Mouse (Mus musculus) cerebellum, adult 2 months (tissue): ENCODE data around the gene Slc6a14. TPM values are rescaled to one million over a fixed set of nuclear protein-coding genes. Genes with fewer than 3 reads are reported as not detected.

Experiments
- DNase-seq, 2 experiments: peaks; one replicate each; pipeline ENCODE4 v3.0.0; 2021
- H3K27ac ChIP-seq: fragments of 200-500 bp; 2 replicates; pipeline ENCODE4 v1.5.1; 2012; ENCODE audit warnings: low read length, control low read depth, inconsistent platforms; ENCODE audit not compliant: insufficient read depth
- H3K27me3 ChIP-seq: fragments of 200-500 bp; 2 replicates; pipeline ENCODE4 v1.6.1; 2012; ENCODE audit warnings: inconsistent platforms, mild to moderate bottlenecking, low read length, moderate library complexity; ENCODE audit not compliant: control insufficient read depth, insufficient read depth
- H3K4me1 ChIP-seq: fragments of 200-500 bp; 2 replicates; pipeline ENCODE4 v1.6.1; 2011; ENCODE audit warnings: low read length; ENCODE audit not compliant: control insufficient read depth, insufficient read depth
- H3K4me3 ChIP-seq: fragments of 200-500 bp; replicated peaks from 2 replicates; pipeline ENCODE3; 2011; ENCODE audit warnings: mild to moderate bottlenecking, low read depth, low read length, control low read depth; ENCODE audit not compliant: insufficient read depth
- CTCF ChIP-seq: fragments of 200-500 bp; IDR thresholded peaks from 2 replicates; pipeline ENCODE4 v1.5.1; 2011; ENCODE audit warnings: low read depth, mild to moderate bottlenecking, control low read depth, low read length, moderate library complexity, borderline replicate concordance; ENCODE audit not compliant: insufficient read depth
- POLR2A ChIP-seq: fragments of 200-500 bp; IDR thresholded peaks from 2 replicates; pipeline ENCODE4 v1.6.1; 2011; ENCODE audit warnings: low read length, control low read depth, borderline replicate concordance; ENCODE audit not compliant: insufficient read depth
- polyA plus RNA-seq: library from polyadenylated mRNA; depleted of rRNA; stranded (reverse); fragments of >200 nt; gene quantifications from 2 replicates; pipeline ENCODE4 v1.2.3, GENCODE M21; 2012; rRNA removed

The Slc6a14 gene
- polyA plus RNA-seq, 1 experiment: not detected

DNA sequence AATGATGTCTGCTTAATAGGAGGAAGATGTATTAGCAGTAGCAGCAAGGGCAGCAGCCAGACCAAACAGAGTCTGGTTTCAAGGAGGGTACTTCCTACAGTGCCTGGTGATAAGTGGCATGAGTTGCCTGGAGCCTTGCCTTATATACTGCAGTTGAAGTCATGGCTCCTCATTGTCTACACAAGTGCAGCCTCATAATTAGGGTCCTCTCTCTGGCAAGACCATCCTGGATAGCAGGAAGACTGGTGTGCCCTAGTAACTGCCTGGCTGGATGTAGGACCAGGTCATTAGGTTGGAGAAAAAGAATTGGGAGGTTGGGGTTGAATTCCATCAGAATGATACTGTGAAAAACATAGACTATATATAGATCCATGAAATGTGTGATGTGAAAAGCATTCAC, 30.3 kb downstream of the Slc6a14 start, which contains the start of gene Gm28269:
TSS of gene Gm28269 (minus strand) at position 101 of the 400 bp plus-strand sequence.
- H3K27ac ChIP-seq: no peak within 1 kb of the TSS
- H3K4me3 ChIP-seq: no peak within 1 kb of the TSS
- DNase-seq: no peak
- H3K4me1 ChIP-seq: no peaks in the 10 kb centered on the region
- no peaks in the 10 kb centered on the region for H3K27me3 ChIP-seq
- TF ChIP-seq CTCF (no peak), POLR2A (no peak)

Other genes starting within 250 kb of the Slc6a14 start
- 1.6 and 2.0 TPM in 2 replicates for gene Agtr2, start 230.4 kb upstream of the Slc6a14 start, polyA plus RNA-seq
- gene Gm28269, start 30.2 kb downstream of the Slc6a14 start, polyA plus RNA-seq: not detected in 2 replicates